Mouse (Mus musculus): Measurements from ENCODE around the gene Naa80. TPM values are rescaled to one million over a fixed set of nuclear protein-coding genes. Genes with fewer than 3 reads are reported as not detected.

Naa80 gene
- total and polyA plus RNA-seq, 2 experiments from 2014 or later = 14.5 to 58.8 TPM

DNA sequence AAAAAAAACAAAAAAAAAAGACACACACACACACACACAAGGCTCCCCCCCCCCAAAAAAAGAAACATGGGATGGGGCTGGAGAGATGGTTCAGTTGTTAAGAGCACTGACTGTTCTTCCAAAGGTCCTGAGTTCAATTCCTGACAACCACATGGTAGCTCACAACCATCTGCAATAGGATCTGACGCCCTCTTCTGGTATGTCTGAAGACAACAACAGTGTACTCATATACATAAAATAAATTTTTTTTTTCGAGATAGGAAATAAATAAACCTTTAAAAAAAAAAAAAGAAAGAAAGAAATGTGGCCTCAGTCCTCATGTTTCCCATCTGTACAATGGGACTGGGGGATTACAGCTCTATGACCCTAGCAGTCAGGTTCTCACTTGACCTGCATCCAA lies 38.8 kb downstream of the Naa80 start:
- TF ChIP-seq EP300 (IDR thresholded peaks at IDR 0.05; ENCODE audit: low read depth) (no peak), CTCF (IDR thresholded peaks at IDR 0.05; ENCODE audit: low read depth) (0 out of 2 replicates have a peak, but pooled peaks have one; percentile 7)
- Histone ChIP-seq H3K36me3 (replicated peaks; ENCODE audit: control insufficient read depth, insufficient read depth, low read length) (peaks cover 61% of the 10 kb centered on the region), H3K9ac (replicated peaks; ENCODE audit: low read depth, low read length) (no peak overlapping the region), H3K4me1 (ENCODE audit: control insufficient read depth, insufficient read depth) (peaks cover 37% of the 10 kb centered on the region), H3K27ac (ENCODE audit: low read depth) (peak overlapping the region; percentile 93), H3K27me3 (ENCODE audit: control insufficient read depth, insufficient read depth, low read length) (no peaks in the 10 kb centered on the region), H3K4me3 (ENCODE audit: low read depth, low read length) (no peak overlapping the region), H3K9me3 (replicated peaks; ENCODE audit: control insufficient read depth, low read length) (no peaks in the 10 kb centered on the region), H3K4me2 (ENCODE audit: low read depth, low read length) (no peak overlapping the region)
- DNase-seq (ENCODE audit: low spot score) (no peak), ATAC-seq (ENCODE audit: insufficient read depth, low read depth) (no peak)
- WGBS = 75% methylated on average over 2 of the region's 2 CpGs

DNA sequence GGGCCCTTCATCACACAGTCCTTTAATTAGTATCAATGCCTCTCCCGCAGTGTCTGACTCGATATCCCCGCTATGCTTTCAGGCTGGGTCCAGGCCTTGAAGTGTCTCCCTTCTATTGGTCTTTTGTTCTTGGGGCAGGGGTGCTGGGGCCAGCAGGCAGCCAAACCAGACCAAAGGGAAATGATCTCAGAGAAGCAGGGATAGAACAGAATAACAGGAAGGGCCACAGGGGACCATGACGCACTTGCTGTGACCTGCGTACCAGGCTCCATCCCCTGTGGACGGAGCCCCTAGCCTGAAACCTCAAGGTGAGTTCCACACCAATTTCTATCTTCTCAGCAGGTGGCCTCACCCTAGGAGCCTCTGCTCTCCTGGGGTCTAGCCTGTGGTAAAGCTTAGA lies 39.4 kb downstream of the Naa80 start:
- peak overlapping the region; percentile 93 for H3K27ac ChIP-seq (ENCODE audit: low read depth)

DNA sequence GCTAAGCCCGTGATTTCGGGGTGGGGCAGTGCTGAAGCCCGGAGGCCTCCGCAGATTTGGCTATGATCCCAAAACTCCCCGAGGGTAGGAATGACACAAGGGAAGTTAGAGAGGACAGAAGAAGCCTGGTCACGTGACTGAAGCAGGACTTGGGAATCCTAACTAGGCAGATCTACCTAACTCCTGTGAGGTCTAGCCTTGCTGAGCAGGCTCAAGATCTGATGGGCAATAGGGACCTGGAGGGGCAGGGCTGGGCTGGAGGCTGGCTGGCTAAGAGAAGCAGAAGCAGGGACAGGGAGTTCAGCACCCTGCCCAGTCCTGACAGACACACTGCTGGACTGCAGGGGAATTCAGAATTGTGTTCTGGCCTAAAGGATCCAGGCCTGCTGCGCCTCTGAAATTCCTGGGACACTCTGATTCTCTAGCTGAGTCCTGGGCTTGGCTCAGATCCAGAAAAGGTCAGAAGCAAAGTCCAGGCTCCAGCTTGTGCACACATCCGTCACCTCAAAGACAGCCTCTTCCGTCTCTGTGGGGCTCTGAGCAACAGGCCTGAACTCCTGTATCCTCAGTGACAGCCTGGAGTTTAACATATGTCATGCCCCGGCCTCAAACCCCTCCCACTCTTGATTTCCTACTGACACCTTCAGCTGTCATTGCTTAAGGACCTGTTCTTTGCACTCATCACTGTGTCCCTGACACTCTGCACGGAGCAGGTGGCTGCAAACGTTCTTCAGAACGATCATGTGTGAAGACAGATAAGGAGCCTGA lies 40.3 kb downstream of the Naa80 start:
- TF ChIP-seq EP300 (IDR thresholded peaks at IDR 0.05; ENCODE audit: low read depth) (peak; percentile 100), CTCF (IDR thresholded peaks at IDR 0.05; ENCODE audit: low read depth) (peak; percentile 9; the same call in 1 of the 2 replicates)
- no peak overlapping the region for H3K4me3 ChIP-seq (ENCODE audit: low read depth, low read length)
- peak overlapping the region; percentile 36; the same call in 1 of the 2 replicates for H3K9ac ChIP-seq (replicated peaks; ENCODE audit: low read depth, low read length)
- WGBS = 9% methylated on average over 13 of the region's 13 CpGs
- peak; percentile 88 for ATAC-seq (ENCODE audit: insufficient read depth, low read depth)
- H3K27ac ChIP-seq (ENCODE audit: low read depth) = peak overlapping the region; percentile 93
- H3K4me2 ChIP-seq (ENCODE audit: low read depth, low read length) = peak overlapping the region; percentile 4; the same call in 1 of the 2 replicates
- no peaks in the 10 kb centered on the region for H3K27me3 ChIP-seq (ENCODE audit: control insufficient read depth, insufficient read depth, low read length)
- peaks cover 43% of the 10 kb centered on the region for H3K4me1 ChIP-seq (ENCODE audit: control insufficient read depth, insufficient read depth)
- DNase-seq (ENCODE audit: low spot score) = peak; percentile 91
- no peaks in the 10 kb centered on the region for H3K9me3 ChIP-seq (replicated peaks; ENCODE audit: control insufficient read depth, low read length)
- H3K36me3 ChIP-seq (replicated peaks; ENCODE audit: control insufficient read depth, insufficient read depth, low read length) = peaks cover 61% of the 10 kb centered on the region

More for the DNA sequence above, 39.4 kb downstream of the Naa80 start:
- no peaks in the 10 kb centered on the region for H3K9me3 ChIP-seq (replicated peaks; ENCODE audit: control insufficient read depth, low read length)
- ATAC-seq (ENCODE audit: insufficient read depth, low read depth) (no peak), DNase-seq (ENCODE audit: low spot score) (no peak)
- H3K4me2 ChIP-seq (ENCODE audit: low read depth, low read length) = peak overlapping the region; percentile 4; the same call in 1 of the 2 replicates
- no peaks in the 10 kb centered on the region for H3K27me3 ChIP-seq (ENCODE audit: control insufficient read depth, insufficient read depth, low read length)
- H3K4me1 ChIP-seq (ENCODE audit: control insufficient read depth, insufficient read depth) = peaks cover 37% of the 10 kb centered on the region
- H3K36me3 ChIP-seq (replicated peaks; ENCODE audit: control insufficient read depth, insufficient read depth, low read length) = peaks cover 66% of the 10 kb centered on the region
- TF ChIP-seq CTCF (IDR thresholded peaks at IDR 0.05; ENCODE audit: low read depth) = no peak
- no peak for TF ChIP-seq EP300 (IDR thresholded peaks at IDR 0.05; ENCODE audit: low read depth)
- H3K4me3 ChIP-seq (ENCODE audit: low read depth, low read length) = no peak overlapping the region
- H3K9ac ChIP-seq (replicated peaks; ENCODE audit: low read depth, low read length) = peak overlapping the region; percentile 36; the same call in 1 of the 2 replicates
- 50% methylated on average over 6 of the region's 6 CpGs for WGBS

DNA sequence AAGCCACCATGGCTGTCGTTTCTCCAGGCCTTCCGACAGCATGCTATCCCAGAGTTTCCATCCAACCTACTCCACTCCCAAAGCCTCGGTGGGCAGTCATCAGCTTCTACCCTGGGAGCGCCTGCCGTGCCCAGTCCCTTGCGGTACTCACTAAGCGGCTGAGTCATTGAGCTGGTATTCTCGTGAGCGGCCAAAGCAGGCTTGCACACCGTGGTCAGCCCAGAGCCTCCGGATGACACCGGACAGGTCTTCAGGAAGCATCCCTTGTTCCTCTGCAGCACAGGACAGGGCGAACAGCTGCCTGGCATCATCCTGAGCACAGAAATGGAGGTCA lies 40.8 kb downstream of the Naa80 start:
- Histone ChIP-seq H3K27me3 (ENCODE audit: control insufficient read depth, insufficient read depth, low read length) (no peaks in the 10 kb centered on the region), H3K4me2 (ENCODE audit: low read depth, low read length) (peak overlapping the region; percentile 2; the same call in 1 of the 2 replicates), H3K36me3 (replicated peaks; ENCODE audit: control insufficient read depth, insufficient read depth, low read length) (peaks cover 56% of the 10 kb centered on the region), H3K27ac (ENCODE audit: low read depth) (peak overlapping the region; percentile 93), H3K9me3 (replicated peaks; ENCODE audit: control insufficient read depth, low read length) (no peaks in the 10 kb centered on the region), H3K4me3 (ENCODE audit: low read depth, low read length) (no peak overlapping the region), H3K4me1 (ENCODE audit: control insufficient read depth, insufficient read depth) (peaks cover 48% of the 10 kb centered on the region), H3K9ac (replicated peaks; ENCODE audit: low read depth, low read length) (no peak overlapping the region)
- DNase-seq (ENCODE audit: low spot score) (no peak), ATAC-seq (ENCODE audit: insufficient read depth, low read depth) (no peak)
- WGBS = 10% methylated on average over 13 of the region's 13 CpGs
- TF ChIP-seq EP300 (IDR thresholded peaks at IDR 0.05; ENCODE audit: low read depth) (no peak), CTCF (IDR thresholded peaks at IDR 0.05; ENCODE audit: low read depth) (no peak)

DNA sequence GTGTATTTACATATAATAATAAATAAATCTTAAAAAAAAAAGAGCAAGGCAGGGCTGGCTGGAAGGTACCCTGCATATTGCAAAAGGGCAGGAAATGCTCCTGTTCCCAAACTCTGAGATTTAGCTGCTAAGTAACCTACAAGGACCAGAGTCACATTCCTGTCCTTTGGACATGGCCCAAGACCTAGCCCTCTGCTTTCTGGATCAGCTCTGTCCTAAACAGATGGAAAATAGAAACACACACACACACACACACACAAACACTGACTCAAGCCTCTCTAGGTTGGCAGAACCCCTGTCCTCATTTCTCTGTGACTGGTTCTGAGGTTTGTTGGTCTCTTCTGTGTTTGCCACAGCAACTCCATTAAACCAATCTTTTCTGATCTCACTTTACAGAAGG lies 42.3 kb downstream of the Naa80 start:
- ATAC-seq (ENCODE audit: insufficient read depth, low read depth) (no peak), DNase-seq (ENCODE audit: low spot score) (no peak)
- Histone ChIP-seq H3K9me3 (replicated peaks; ENCODE audit: control insufficient read depth, low read length) (no peaks in the 10 kb centered on the region), H3K4me1 (ENCODE audit: control insufficient read depth, insufficient read depth) (peaks cover 56% of the 10 kb centered on the region), H3K27ac (ENCODE audit: low read depth) (peak overlapping the region; percentile 93), H3K4me2 (ENCODE audit: low read depth, low read length) (no peak overlapping the region), H3K27me3 (ENCODE audit: control insufficient read depth, insufficient read depth, low read length) (no peaks in the 10 kb centered on the region), H3K36me3 (replicated peaks; ENCODE audit: control insufficient read depth, insufficient read depth, low read length) (peaks cover 49% of the 10 kb centered on the region), H3K4me3 (ENCODE audit: low read depth, low read length) (no peak overlapping the region), H3K9ac (replicated peaks; ENCODE audit: low read depth, low read length) (no peak overlapping the region)
- TF ChIP-seq EP300 (IDR thresholded peaks at IDR 0.05; ENCODE audit: low read depth) (no peak), CTCF (IDR thresholded peaks at IDR 0.05; ENCODE audit: low read depth) (no peak)

Data from heart, postnatal 0 days (tissue).